Mouse (Mus musculus) cerebellum, adult 11-12 months (tissue): Measurements from ENCODE around the gene Cic.

Experiments used
- DNase-seq: peaks from one replicate; pipeline ENCODE4 v3.0.0; 2022

The Cic gene

GRCm38 (mm10) chr7:25284766-25285165 lies 17.3 kb downstream of the Cic start:
- peak; percentile 74 for DNase-seq

- DNase-seq = peak; percentile 33
Measured at GRCm38 (mm10) chr7:25285511-25286238, 18.2 kb downstream of the Cic start.

- DNase-seq = peak; percentile 37
Measured at GRCm38 (mm10) chr7:25286989-25287388, 19.5 kb downstream of the Cic start.

GRCm38 (mm10) chr7:25288011-25288410 lies 20.5 kb downstream of the Cic start:
- DNase-seq = peak; percentile 30

GRCm38 (mm10) chr7:25288721-25289120 lies 21.2 kb downstream of the Cic start:
- DNase-seq = no peak

- DNase-seq = no peak
Measured at GRCm38 (mm10) chr7:25289925-25290324, 22.4 kb downstream of the Cic start.

GRCm38 (mm10) chr7:25290463-25290862 lies 23.0 kb downstream of the Cic start:
- DNase-seq = no peak

GRCm38 (mm10) chr7:25290911-25291310 lies 23.4 kb downstream of the Cic start:
- peak; percentile 68 for DNase-seq

GRCm38 (mm10) chr7:25292107-25292506 lies 24.6 kb downstream of the Cic start:
- peak; percentile 50 for DNase-seq

GRCm38 (mm10) chr7:25293191-25293739 lies 25.8 kb downstream of the Cic start:
- DNase-seq = peak; percentile 48

- peak; percentile 12 for DNase-seq
Measured at GRCm38 (mm10) chr7:25294495-25294894, 27.0 kb downstream of the Cic start.

GRCm38 (mm10) chr7:25294960-25295722 lies 27.6 kb downstream of the Cic start:
- DNase-seq = peak; percentile 28

GRCm38 (mm10) chr7:25296945-25297453 lies 29.5 kb downstream of the Cic start:
- DNase-seq = no peak

GRCm38 (mm10) chr7:25297454-25298325 lies 30.2 kb downstream of the Cic start, which contains the start of gene Pafah1b3:
Pafah1b3 (minus strand) TSS chr7:25297986.
- DNase-seq = peak; percentile 94

GRCm38 (mm10) chr7:25301063-25301462 lies 33.6 kb downstream of the Cic start, which contains the start of gene Prr19:
Prr19 (plus strand) TSS chr7:25301411.
- peak; percentile 57 for DNase-seq

- DNase-seq = peak; percentile 46
Measured at GRCm38 (mm10) chr7:25303003-25303684, 35.6 kb downstream of the Cic start.

- DNase-seq = no peak
Measured at GRCm38 (mm10) chr7:25303685-25304006, 36.1 kb downstream of the Cic start.

- DNase-seq = peak; percentile 51
Measured at GRCm38 (mm10) chr7:25305481-25305880, 38.0 kb downstream of the Cic start.

GRCm38 (mm10) chr7:25305956-25306613 lies 38.6 kb downstream of the Cic start, which contains the start of gene Tmem145:
Tmem145 (plus strand) TSS chr7:25306106.
- DNase-seq = peak; percentile 79

- no peak for DNase-seq
Measured at GRCm38 (mm10) chr7:25306614-25306996, 39.1 kb downstream of the Cic start.

GRCm38 (mm10) chr7:25308702-25309318 lies 41.3 kb downstream of the Cic start:
- DNase-seq = peak; percentile 38
